Mouse (Mus musculus) C2C12 (cell line): ENCODE data around the gene Ctxn1. TPM values are rescaled to one million over a fixed set of nuclear protein-coding genes. Genes with fewer than 3 reads are reported as not detected.
A peak's percentile ranks its signal among the peaks of the same experiment; 100 is the strongest.

Source experiments
- H3K27me3 ChIP-seq: one replicate; pipeline ENCODE4 v1.6.1; 2011; ENCODE audit not compliant: control insufficient read depth, insufficient read depth, insufficient read length
- H3K36me3 ChIP-seq: one replicate; pipeline ENCODE4 v1.6.1; 2011; ENCODE audit not compliant: control insufficient read depth, insufficient read depth
- H3K4me3 ChIP-seq: one replicate; pipeline ENCODE4 v1.5.1; 2011; ENCODE audit warnings: mild to moderate bottlenecking, control low read depth; ENCODE audit not compliant: poor library complexity, insufficient read depth, severe bottlenecking
- H3K79me2 ChIP-seq: one replicate; pipeline ENCODE4 v1.6.1; 2011; ENCODE audit not compliant: control insufficient read depth, insufficient read depth
- H3K79me3 ChIP-seq: one replicate; pipeline ENCODE4 v1.6.1; 2011; ENCODE audit warnings: low read depth, control low read depth
- H3ac ChIP-seq: one replicate; pipeline ENCODE3; 2011; ENCODE audit warnings: low read depth; ENCODE audit not compliant: control insufficient read depth, insufficient read length
- CEBPB ChIP-seq: IDR thresholded peaks from one replicate; pipeline ENCODE4 v1.6.1; 2011; ENCODE audit warnings: low read depth, mild to moderate bottlenecking, control low read depth, moderate library complexity
- CTCF ChIP-seq: IDR thresholded peaks from one replicate; pipeline ENCODE4 v1.5.1; 2011; ENCODE audit not compliant: control insufficient read depth, insufficient read depth, insufficient read length
- FOSL1 ChIP-seq: IDR thresholded peaks from one replicate; pipeline ENCODE4 v1.8.0; 2011; ENCODE audit warnings: mild to moderate bottlenecking, low read length; ENCODE audit not compliant: poor library complexity, insufficient read depth, severe bottlenecking
- MAX ChIP-seq: IDR thresholded peaks from one replicate; pipeline ENCODE4 v1.6.1; 2011; ENCODE audit warnings: mild to moderate bottlenecking, control low read depth
- MYOD1 ChIP-seq: IDR thresholded peaks from one replicate; pipeline ENCODE4 v1.6.1; 2011; ENCODE audit warnings: low read depth; ENCODE audit not compliant: control insufficient read depth, insufficient read length
- MYOG ChIP-seq: IDR thresholded peaks from one replicate; pipeline ENCODE4 v1.6.1; 2011; ENCODE audit not compliant: control insufficient read depth, insufficient read length; ENCODE audit errors: extremely low read depth
- USF1 ChIP-seq: IDR thresholded peaks from one replicate; pipeline ENCODE4 v1.6.1; 2011; ENCODE audit warnings: low read depth, mild to moderate bottlenecking, control low read depth, moderate library complexity
- polyA plus RNA-seq: library from polyadenylated mRNA; unstranded; fragments of >200 nt; fragmentation: generic; extraction: Trizol; gene quantifications from one replicate; pipeline ENCODE4 v1.2.1, GENCODE M21; 2012; ENCODE audit warnings: missing spikeins

The Ctxn1 gene
- polyA plus RNA-seq, 1 experiment = 45.0 TPM

- Histone ChIP-seq H3K4me3 (peak within 1 kb of the TSS; percentile 65), H3ac (peak within 1 kb of the TSS; percentile 80), H3K79me2 (peaks cover 40% of the 10 kb centered on the region), H3K79me3 (peaks cover 31% of the 10 kb centered on the region), H3K36me3 (peaks cover 7% of the 10 kb centered on the region), H3K27me3 (no peaks in the 10 kb centered on the region)
- no peak for TF ChIP-seq MYOG
- peak; percentile 92 for TF ChIP-seq MAX
- TF ChIP-seq MYOD1 = no peak
- no peak for TF ChIP-seq CEBPB
- TF ChIP-seq FOSL1 = no peak
- peak; percentile 33 for TF ChIP-seq CTCF
- TF ChIP-seq USF1 = no peak
These were observed 20.5 kb downstream of the Ctxn1 start, which contains the start of the genes Map2k7 and Gm49320 for GRCm38 (mm10) chr8:4238434-4239192. Gene Map2k7, plus strand, starts transcription at chr8:4238740. Gene Gm49320, plus strand, starts transcription at chr8:4238865.

- Histone ChIP-seq H3K79me3 (peaks cover 31% of the 10 kb centered on the region), H3K4me3 (peak overlapping the region; percentile 29), H3K27me3 (no peaks in the 10 kb centered on the region), H3K36me3 (peaks cover 4% of the 10 kb centered on the region), H3ac (peak overlapping the region; percentile 71), H3K79me2 (peaks cover 40% of the 10 kb centered on the region)
- no peak for TF ChIP-seq CTCF
- TF ChIP-seq USF1 = no peak
- no peak for TF ChIP-seq MAX
- no peak for TF ChIP-seq MYOD1
- TF ChIP-seq FOSL1 = no peak
These were observed 21.1 kb downstream of the Ctxn1 start for GRCm38 (mm10) chr8:4237814-4238433.

GRCm38 (mm10) chr8:4230612-4231351 lies 28.3 kb downstream of the Ctxn1 start:
- H3ac ChIP-seq = no peak overlapping the region
- H3K36me3 ChIP-seq = no peaks in the 10 kb centered on the region
- no peaks in the 10 kb centered on the region for H3K79me3 ChIP-seq
- H3K27me3 ChIP-seq = no peaks in the 10 kb centered on the region
- H3K79me2 ChIP-seq = no peaks in the 10 kb centered on the region
- H3K4me3 ChIP-seq = no peak overlapping the region
- no peak for TF ChIP-seq USF1
- no peak for TF ChIP-seq MAX
- no peak for TF ChIP-seq CTCF
- no peak for TF ChIP-seq CEBPB
- TF ChIP-seq FOSL1 = no peak
- TF ChIP-seq MYOD1 = no peak
- no peak for TF ChIP-seq MYOG

GRCm38 (mm10) chr8:4229784-4230183 lies 29.3 kb downstream of the Ctxn1 start:
- Histone ChIP-seq H3ac (no peak overlapping the region), H3K79me2 (no peaks in the 10 kb centered on the region), H3K79me3 (no peaks in the 10 kb centered on the region), H3K27me3 (no peaks in the 10 kb centered on the region), H3K4me3 (no peak overlapping the region), H3K36me3 (no peaks in the 10 kb centered on the region)
- TF ChIP-seq CTCF (no peak), USF1 (no peak), MAX (no peak), MYOD1 (no peak), FOSL1 (no peak), MYOG (no peak), CEBPB (no peak)

GRCm38 (mm10) chr8:4227919-4228318 lies 31.2 kb downstream of the Ctxn1 start:
- Histone ChIP-seq H3K27me3 (no peaks in the 10 kb centered on the region), H3K79me3 (no peaks in the 10 kb centered on the region), H3K79me2 (no peaks in the 10 kb centered on the region), H3K4me3 (no peak overlapping the region), H3K36me3 (no peaks in the 10 kb centered on the region), H3ac (no peak overlapping the region)
- TF ChIP-seq CTCF (no peak), USF1 (no peak), MYOG (no peak), CEBPB (no peak), MYOD1 (no peak), MAX (no peak), FOSL1 (no peak)
